18 mouse cellular contexts compared by ENCODE assay signal in the genomic region with DNA sequence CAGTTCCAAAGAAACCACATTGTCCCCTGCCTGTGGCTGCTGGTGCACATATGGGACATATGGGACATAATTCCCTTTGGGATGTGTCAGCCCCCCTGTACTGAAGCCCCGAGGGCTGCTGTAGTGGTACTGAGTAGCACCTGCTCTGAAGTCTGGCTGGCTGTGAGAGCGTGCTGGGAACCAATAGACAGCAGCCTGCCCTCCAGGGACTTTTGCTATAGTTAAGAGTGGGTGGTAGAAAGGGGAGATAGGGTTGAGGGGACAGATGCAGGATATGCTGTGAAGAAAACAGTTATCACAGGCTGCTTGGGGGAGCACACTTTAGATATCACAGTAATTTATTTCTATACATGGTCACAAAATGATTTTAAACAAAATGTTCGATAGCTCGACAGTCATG.
"Had no signal": no experiment of that assay in that cellular context is flagged by ENCODE, and none has a peak within 500 bp of the region (broad histone marks: within the 10 kb centered on the region; RNA-seq: fewer than 3 reads in every experiment).

No protein-coding gene starts in this region.

- H3K27me3 ChIP-seq: intestine, embryonic 15.5 days; limb, embryonic 12.5 days; liver, embryonic 13.5 days; lung, embryonic 15.5 days; megakaryocyte, embryonic 14.5 days; midbrain, embryonic 15.5 days; neural tube, embryonic 12.5 days; stomach, embryonic 15.5 days had no signal

- H3K4me2 ChIP-seq: intestine, embryonic 15.5 days; limb, embryonic 12.5 days; liver, embryonic 13.5 days; lung, embryonic 15.5 days; midbrain, embryonic 11.5 days; midbrain, embryonic 15.5 days; neural tube, embryonic 12.5 days; stomach, embryonic 15.5 days had no signal

- H3K4me1 ChIP-seq: intestine, embryonic 15.5 days; limb, embryonic 12.5 days; liver, embryonic 13.5 days; lung, embryonic 15.5 days; megakaryocyte, embryonic 14.5 days; midbrain, embryonic 15.5 days; neural tube, embryonic 12.5 days; stomach, embryonic 15.5 days had no signal

- DNase-seq: kidney, adult 18-20 months; kidney, postnatal 14 days; liver; liver, embryonic 13.5 days; liver, postnatal 0 days; right cerebral cortex, adult 18-20 months; right cerebral cortex, postnatal 25 days; thymus, adult 2 months; thymus, postnatal 25 days had no signal

- H3K9ac ChIP-seq: intestine, embryonic 15.5 days; limb, embryonic 12.5 days; liver, embryonic 13.5 days; liver, postnatal 0 days; lung, embryonic 15.5 days; midbrain, embryonic 15.5 days; neural tube, embryonic 12.5 days; stomach, embryonic 15.5 days had no signal

- ATAC-seq: intestine, embryonic 15.5 days; liver, postnatal 0 days; midbrain, embryonic 15.5 days had no signal

- H3K27ac ChIP-seq: intestine, embryonic 15.5 days; limb, embryonic 12.5 days; liver, embryonic 13.5 days; lung, embryonic 15.5 days; macrophage; midbrain, embryonic 15.5 days; neural tube, embryonic 12.5 days; stomach, embryonic 15.5 days had no signal

- H3K4me3 ChIP-seq: intestine, embryonic 15.5 days; limb, embryonic 12.5 days; liver, embryonic 13.5 days; lung, embryonic 15.5 days; megakaryocyte, embryonic 14.5 days; midbrain, embryonic 15.5 days; neural tube, embryonic 12.5 days; stomach, embryonic 15.5 days had no signal

- H3K9me3 ChIP-seq: intestine, embryonic 15.5 days; lung, embryonic 15.5 days; midbrain, embryonic 15.5 days; stomach, embryonic 15.5 days had no signal

- H3K36me3 ChIP-seq: intestine, embryonic 15.5 days; stomach, embryonic 15.5 days had no signal
